Mouse (Mus musculus) heart, postnatal 36 days (tissue): ENCODE results near the gene Akap8l. TPM values are rescaled to one million over a fixed set of nuclear protein-coding genes. Genes with fewer than 3 reads are reported as not detected.

Experiments used
- DNase-seq, 2 experiments: peaks; one replicate each; pipeline ENCODE4 v3.0.0; 2021 to 2022
- intact Hi-C: fragments of 180-260 bp; cut with DNase I; formaldehyde crosslinking; loops from one replicate; pipeline ENCODE4 v1.15.1; 2025
- total RNA-seq, 2 experiments: library from RNA; stranded (reverse); gene quantifications; 2 replicates each; pipeline ENCODE4 v1.2.3; 2021

Akap8l gene
- total RNA-seq: 10 to 100 TPM; 44.5 to 55.7 TPM

- intact Hi-C loops: loop anchor here (1.0 to 5.0 kb wide), 2 partner anchors 13 to 37 kb away; partner anchors contain the start of gene Wiz
- DNase-seq: peak; percentile 94 to 95
Measured at GRCm38 (mm10) chr17:32350382-32350983, at the start of gene Akap8l. Akap8l (minus strand) TSS chr17:32350607.

DNA sequence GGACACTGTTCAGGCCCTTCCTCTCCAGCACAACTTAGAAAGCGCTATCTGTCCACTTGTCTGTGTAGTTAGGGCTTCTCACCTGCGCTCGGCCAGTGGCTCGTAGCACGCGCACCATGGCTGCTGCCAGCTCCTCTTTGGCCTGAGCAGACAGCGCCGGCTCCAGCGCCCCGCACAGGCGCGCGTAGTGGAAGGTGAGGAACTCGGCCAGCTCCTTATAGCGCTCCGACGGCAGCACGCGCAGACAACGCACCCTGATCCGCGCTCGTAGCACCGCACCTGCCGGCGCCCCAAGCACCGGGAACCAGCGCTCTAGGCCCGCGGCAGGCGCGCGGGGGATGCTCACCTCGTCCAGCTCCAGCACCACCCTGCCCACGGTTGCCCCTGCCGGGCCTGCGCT, 45.9 kb upstream of the Akap8l start:
- peak in 1 of 2 experiments; percentile 13 for DNase-seq
- intact Hi-C loops: no loop called here

DNA sequence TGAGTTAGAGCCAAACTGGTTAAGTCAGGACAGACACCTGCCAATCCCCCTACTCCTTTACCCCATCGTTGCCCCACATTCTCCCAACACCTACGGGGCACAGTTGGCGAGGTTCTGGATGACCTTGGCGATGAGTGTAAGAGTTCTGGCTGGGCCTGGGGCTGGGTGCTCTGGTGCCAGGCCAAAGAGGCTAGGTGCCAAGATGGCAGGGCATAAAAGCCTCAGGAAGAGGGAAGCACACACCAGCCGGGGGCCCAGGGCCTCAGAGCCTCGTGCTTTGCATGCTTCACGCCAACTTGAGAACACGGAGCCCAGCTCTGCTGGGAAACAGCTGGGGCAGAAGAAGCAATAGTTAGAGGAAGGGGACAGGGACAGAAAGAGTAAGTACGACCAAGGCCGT, 43.5 kb upstream of the Akap8l start:
- intact Hi-C loops: no loop called here
- DNase-seq: no peak

DNA sequence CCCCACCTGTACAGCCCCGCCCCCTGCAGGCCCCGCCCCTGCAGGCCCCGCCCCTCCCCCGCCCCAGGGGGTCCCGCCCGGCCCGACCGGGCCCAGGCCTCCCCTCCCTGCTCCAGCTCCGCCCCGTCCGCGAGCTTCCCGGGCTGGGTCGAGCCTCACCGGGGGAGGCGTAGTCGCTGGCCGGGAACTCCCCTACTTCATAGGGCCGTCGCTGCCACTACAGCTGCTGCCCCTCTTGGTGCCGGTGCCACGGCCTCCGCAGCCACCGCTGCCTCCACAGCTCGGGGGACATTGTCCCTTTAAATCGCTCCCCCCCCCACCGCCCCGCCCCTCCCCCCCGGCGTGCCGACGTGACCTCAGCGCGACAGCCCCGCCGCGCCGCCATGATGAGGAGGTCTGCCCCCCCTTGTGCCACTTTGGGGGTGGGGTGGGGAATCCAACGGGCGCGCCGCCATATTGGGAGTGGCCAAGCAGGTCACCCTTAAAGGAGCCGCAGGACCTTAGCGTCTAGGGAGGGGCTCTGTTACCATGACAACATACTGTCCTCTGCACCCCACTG, 38.8 kb upstream of the Akap8l start, which contains the start of gene Wiz:
Gene Wiz (minus strand): TSS at position 339 of the 559 bp plus-strand sequence.
- peak; percentile 94 for DNase-seq
- intact Hi-C loops: loop anchor here (2.0 to 5.0 kb wide), 2 partner anchors 24 to 37 kb away; partner anchors contain the start of gene Akap8l

DNA sequence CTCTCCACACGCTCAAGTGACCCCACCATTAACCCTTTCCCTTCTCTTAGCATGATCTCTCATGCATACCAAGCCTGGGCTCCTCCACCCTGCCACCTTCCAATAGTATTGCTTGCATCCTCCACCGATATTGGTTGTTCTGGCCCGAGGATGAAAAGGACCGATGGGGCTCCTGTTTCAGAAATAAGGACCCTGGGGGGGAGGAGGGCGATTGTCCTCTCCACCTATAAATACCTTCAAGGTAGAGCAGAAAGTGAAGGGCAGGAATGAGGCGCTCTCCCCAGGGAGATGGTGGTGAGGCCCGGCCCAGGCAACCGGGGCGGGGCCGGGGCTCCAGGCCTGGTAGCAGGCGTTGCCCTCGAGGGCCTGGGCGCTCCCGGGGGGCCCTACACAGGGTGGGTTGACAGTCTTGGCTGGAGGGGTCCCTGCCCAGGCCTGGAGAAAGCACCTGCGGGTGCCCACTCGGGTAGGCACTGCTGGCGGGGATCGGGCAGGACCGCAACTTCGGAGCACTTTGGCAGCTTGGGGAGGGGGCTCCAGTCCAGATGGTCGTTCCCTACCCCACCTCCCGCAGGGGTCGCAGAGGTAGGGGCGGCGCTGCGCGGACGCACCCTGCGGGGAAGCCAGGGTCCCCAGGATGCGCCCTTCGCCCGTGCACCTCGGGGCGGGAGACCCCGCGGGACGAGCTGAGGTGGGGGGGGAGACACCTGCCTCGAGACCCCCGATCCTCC, 38.1 kb upstream of the Akap8l start:
- intact Hi-C loops: loop anchor here (2.0 to 5.0 kb wide), 2 partner anchors 24 to 36 kb away; partner anchors contain the start of gene Akap8l
- no peak for DNase-seq

DNA sequence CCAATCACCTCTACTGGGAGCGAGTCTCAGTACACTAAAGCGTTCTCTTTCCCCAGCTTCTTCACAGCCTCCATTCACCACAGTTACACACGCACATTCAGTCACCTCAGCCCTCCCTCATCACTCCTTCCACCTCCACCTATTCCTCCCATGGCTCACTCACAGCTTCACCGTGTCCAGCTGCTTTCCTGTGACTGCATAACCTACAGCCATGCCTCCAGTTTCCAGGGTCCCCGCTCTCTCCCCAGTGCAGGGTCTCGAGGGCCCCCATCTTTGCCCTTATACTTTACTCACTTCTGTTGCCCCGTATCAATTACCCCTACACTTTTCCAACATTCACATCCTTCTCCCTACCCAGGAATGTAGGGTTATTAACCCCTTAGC, 37.6 kb upstream of the Akap8l start:
- DNase-seq: no peak
- intact Hi-C loops: loop anchor here (2.0 to 5.0 kb wide), 2 partner anchors 23 to 36 kb away; partner anchors contain the start of gene Akap8l

- peak in 1 of 2 experiments; percentile 40 for DNase-seq
- intact Hi-C loops: loop anchor here (5.0 kb wide), 1 partner anchor 35 kb away; the partner anchor contains the start of gene Akap8l
Measured at GRCm38 (mm10) chr17:32386659-32387432, 36.4 kb upstream of the Akap8l start.

GRCm38 (mm10) chr17:32383661-32384060, 33.3 kb upstream of the Akap8l start:
- peak; percentile 16 to 48 for DNase-seq

DNA sequence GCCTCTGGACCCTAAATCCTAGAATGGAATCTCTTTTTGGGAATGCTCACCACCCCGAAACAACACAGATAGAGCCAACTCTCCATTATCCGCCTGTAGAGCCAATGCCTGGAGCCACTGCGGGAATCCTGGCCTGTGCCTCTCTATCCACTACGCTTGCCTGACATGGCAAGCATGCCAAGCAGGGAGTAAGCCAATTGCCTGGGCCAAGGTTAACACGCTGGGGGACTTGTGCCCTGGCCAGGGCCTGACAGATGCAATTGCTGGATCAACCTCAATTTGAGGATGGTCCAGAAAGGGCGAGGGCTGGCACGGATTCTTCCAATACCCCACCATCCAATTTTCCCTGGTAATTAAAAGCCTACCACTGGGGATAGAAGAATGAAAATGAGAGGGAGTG, 32.2 kb upstream of the Akap8l start:
- intact Hi-C loops: no loop called here
- peak in 1 of 2 experiments; percentile 30 for DNase-seq

More at GRCm38 (mm10) chr17:32383661-32384060, 33.3 kb upstream of the Akap8l start:
- intact Hi-C loops: no loop called here

DNA sequence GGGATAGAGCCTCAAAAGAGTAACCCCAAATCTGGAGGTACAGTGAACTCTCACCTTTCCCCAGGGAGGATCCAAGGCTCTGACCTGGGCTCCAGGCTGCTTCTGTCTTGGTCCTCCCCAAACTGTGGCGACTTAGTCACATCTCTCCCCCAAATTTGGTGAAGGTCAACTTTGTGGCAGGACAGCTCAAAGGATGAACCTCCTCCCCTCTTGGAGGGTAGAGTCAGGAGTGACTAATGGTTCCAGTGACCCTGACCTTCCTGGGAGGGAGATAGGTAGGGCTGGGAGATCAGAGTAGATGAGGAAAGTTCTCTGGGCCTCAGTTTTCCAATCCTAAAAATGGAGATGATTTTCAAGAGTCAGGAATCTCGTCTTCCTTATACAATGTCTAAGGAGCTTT, 28.4 kb upstream of the Akap8l start:
- DNase-seq: no peak
- intact Hi-C loops: no loop called here

DNA sequence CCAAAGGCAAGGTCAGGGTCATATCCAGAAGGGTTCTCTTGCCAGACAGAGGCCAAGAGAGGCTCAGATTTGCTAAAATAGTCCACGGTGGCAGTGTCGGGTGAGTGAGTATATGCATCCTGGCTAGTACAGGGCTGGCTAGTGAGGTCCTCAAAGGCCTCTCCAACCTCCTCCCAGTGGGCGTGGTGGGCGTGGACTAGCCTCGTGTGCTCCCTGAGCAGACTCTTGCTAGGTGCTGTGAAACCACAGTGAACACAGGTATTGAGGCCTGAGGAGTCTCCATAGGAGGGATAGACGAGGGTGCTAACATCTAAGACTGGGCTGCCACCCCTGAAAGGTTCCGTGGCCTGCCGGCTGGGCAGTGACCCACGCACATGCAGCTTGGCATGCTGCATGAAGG, 26.7 kb upstream of the Akap8l start:
- DNase-seq: no peak
- intact Hi-C loops: loop anchor here (1.0 kb wide), 1 partner anchor 9 kb away; no protein-coding TSS in a partner anchor

DNA sequence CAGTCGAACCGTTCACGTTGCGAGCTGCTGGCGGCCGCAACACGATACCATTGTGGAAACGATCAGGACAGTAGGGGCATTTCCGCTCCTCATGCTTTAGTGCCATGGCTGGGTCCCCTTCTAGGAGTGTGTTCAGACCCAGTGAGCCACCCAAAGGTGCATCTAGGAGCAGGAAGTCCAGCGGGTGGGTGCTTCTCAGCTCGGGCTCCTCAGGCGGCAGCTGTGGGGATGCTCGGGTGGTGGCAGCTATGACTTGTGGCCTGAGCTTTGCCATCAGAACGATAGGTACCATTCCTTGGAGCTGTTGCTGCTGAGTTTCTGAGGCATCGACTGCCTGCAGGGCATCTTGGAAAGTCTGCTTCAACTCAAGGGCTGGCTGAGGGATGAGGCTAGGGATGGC, 26.1 kb upstream of the Akap8l start:
- DNase-seq: no peak
- intact Hi-C loops: no loop called here

DNA sequence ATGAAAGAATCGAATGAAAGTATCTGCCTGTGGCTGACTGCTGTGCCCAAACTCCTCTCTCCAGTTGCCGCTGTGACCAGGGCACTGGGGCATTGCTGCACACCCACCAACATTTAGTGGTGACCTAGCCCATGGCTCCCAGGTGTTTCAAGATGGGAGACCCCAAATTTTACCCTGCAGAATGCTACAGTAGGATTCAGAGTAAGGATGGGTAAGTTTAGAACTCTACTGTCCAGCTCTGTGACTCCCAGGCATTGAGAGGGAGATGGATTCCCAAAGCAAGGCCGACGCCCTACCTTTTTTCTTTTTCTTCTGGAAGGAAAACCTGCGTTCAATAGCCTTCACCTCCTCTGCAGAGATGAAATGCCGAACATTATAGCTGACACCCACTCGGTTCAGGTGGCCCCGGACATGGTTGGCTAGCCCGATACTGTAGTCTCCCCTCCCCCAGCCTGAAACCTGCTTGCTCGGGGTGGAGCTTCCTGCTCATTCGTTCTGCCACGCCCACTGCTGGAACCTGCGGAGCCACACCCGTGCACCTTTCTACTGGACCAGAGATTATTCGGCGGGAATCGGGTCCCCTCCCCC, 18.7 kb upstream of the Akap8l start:
- no peak for DNase-seq
- intact Hi-C loops: loop anchor here (1.0 kb wide), 1 partner anchor 8 kb away; no protein-coding TSS in a partner anchor

DNA sequence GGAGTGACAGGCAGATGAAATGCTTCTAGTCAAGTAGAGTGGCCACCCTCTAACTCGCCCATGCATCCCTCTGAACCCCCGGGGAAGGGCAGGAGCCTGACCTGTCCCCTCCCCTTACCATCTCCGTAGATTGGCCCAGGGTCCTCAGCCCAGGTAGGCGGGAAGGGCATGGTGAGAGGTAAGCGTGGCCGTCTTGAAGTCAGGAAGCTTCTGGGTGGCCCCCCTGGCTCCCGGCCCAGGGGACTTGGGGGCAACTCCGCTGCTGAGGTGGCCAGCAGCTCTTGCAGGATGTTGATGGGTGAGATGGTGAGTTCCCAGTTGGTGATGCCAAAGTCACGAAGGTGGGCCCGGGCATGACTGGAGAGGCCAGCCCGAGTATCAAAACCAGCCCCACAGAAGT, 17.3 kb upstream of the Akap8l start:
- no peak for DNase-seq
- intact Hi-C loops: loop anchor here (1.0 kb wide), 1 partner anchor 10 kb away; no protein-coding TSS in a partner anchor

- intact Hi-C loops: loop anchor here (2.0 kb wide), 1 partner anchor 24 kb away; the partner anchor contains the start of gene Wiz
- DNase-seq: no peak
Measured at GRCm38 (mm10) chr17:32365296-32365695, 14.9 kb upstream of the Akap8l start.

DNA sequence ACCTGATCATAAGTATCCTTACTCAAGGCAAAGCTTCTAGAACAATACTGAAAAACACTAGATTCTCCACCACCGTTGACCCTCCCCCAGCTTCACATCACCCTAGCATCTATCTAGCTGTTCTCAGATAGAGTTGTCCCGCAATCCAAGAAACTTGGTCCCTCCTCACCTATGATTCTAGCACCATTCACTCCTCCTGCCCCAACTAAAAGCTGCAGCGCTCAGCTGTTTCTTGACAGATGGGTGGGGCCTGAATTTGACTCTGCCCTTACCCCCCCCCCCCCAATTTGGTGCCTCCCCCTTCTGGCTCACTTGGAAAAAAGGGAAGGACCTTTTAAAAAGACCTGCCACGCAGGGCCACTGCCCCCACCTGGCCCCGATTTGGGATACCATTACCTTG, 14.4 kb upstream of the Akap8l start:
- intact Hi-C loops: loop anchor here (2.0 kb wide), 1 partner anchor 24 kb away; the partner anchor contains the start of gene Wiz
- DNase-seq: no peak

DNA sequence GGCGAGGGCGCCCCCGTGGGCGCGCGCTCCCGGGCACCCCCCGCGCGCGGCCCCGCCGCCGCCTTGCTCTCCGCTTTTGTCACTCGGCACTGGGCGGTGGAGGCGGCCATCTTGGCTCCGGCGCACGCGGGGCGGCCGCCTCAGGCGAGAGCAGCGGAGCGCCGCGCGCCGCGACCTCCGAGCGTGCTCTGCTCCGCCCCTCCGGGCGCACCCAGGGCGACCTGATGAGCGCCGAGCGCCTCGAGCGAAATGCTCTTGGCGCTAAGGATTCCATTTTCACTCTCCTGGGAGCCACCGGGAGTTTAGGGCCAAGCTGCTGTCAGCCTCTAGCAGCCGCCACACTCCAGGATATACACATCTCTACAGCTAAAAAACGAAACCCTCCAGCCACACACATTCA, 13.9 kb upstream of the Akap8l start:
- intact Hi-C loops: loop anchor here (2.0 kb wide), 1 partner anchor 24 kb away; the partner anchor contains the start of gene Wiz
- peak; percentile 88 to 89 for DNase-seq

GRCm38 (mm10) chr17:32363821-32364301, 13.5 kb upstream of the Akap8l start:
- DNase-seq: peak in 1 of 2 experiments; percentile 12
- intact Hi-C loops: loop anchor here (1.0 to 2.0 kb wide), 2 partner anchors 14 to 25 kb away; partner anchors contain the start of genes Akap8l and Wiz

DNA sequence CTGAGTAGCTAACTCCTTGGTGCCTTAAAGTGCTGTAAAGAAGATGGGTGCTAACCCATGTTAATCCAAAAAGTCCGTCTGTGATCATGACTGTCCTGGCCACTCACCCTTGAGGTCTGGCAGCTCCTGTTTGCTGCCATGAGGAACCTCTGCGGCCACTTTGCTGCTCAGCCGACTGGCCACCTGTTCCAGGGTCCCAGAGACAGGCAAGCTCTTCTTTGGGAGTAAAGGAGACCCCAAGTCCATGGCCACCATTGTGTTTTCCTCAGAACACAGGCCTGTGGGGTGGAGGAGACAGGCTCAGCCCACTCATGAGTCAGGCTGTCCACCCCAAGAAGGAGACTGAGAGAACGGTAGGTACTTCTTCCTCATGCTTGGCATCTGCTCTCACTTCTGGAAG, 12.3 kb upstream of the Akap8l start:
- intact Hi-C loops: loop anchor here (1.0 kb wide), 1 partner anchor 12 kb away; the partner anchor contains the start of gene Akap8l
- no peak for DNase-seq
